Mouse (Mus musculus) cerebellum, postnatal 10 days (tissue): ENCODE measurements around the gene Rab8b.
"Not testable (repeated sequence)": the region's sequence is repeated elsewhere in the genome, so short reads cannot be mapped to it uniquely, and the experiment has no call there.

Source experiments
- DNase-seq, 2 experiments: peaks; one replicate each; pipeline ENCODE4 v3.0.0; 2021; ENCODE audit warnings: mixed read lengths in 2 of 2

Rab8b gene

DNA sequence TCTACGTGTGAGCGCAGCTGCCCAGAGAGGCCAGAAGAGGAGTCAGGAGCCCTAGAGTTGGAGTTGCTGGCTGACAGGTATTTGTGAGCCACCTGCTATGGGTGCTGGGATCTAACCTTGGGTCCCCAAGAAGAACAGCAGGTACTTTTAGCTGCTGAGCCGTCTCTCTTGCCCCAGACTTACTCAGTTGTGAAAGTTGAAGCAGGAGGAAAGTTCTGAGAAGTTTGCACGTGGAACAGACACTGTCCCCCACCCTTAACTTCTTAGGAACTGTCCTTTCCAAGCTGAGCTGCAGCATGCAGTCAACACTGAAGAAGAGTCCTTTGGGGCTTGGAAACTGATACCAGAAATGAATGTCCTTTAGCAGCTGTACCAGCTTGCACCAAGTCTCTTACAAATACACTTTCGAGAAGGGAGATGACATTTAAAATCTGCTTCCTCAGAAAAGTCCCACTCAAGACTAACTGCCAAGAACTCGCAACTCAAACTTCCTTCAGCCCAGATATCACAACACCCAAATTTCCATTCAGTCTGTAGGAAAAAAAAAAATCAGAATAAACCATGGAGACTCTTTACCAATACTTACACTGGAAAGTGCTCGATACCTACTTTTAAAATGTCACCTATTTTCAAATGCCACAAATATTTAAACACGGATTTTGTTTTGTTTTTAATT is 2.1 kb downstream of the Rab8b start:
- DNase-seq: no peak

GRCm38 (mm10) chr9:66915869-66916785 is 3.4 kb downstream of the Rab8b start:
- DNase-seq: no peak

DNA sequence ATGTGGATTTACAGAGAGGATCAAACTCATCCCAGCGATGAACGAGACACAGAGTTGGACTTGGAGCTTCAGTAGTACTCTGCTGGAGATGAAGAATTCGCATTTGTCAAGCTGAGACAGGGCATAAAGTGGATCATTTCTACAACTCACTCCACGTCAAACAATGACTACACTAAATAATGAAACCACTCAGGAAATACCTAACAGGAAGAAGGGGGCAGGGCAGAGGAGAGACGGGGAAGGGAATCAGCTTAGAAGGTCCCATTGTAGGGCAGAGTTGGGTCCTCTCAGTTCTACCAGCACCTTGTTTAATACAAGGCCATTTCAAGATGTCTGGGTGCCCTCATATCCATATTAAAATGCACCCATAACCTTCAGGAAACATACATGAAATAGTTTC is 4.1 kb downstream of the Rab8b start:
- no peak for DNase-seq

DNA sequence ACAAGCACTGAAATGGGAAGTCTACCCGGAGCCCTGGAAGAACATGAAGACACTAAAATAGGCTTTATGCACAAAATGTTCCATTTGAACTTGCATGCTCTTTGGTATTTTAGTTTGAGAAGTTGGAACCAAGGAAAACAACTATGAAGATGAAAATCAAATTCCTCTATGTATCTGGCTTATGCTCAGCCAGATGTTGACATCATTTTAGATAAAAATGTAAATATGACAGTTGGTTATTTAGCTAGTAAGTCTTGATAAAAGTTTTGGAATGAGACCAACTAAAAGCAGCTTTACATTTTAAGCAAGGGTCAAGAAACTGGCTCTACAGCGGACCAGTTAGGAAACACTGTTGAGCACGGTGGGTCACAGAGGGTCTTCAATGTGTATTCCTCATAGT is 4.9 kb downstream of the Rab8b start:
- no peak for DNase-seq

GRCm38 (mm10) chr9:66913254-66913934 is 6.1 kb downstream of the Rab8b start:
- not testable (repeated sequence) for DNase-seq

- DNase-seq: no peak
Measured at GRCm38 (mm10) chr9:66912304-66912703, 7.2 kb downstream of the Rab8b start.

GRCm38 (mm10) chr9:66910677-66911076 is 8.8 kb downstream of the Rab8b start:
- DNase-seq: no peak

DNA sequence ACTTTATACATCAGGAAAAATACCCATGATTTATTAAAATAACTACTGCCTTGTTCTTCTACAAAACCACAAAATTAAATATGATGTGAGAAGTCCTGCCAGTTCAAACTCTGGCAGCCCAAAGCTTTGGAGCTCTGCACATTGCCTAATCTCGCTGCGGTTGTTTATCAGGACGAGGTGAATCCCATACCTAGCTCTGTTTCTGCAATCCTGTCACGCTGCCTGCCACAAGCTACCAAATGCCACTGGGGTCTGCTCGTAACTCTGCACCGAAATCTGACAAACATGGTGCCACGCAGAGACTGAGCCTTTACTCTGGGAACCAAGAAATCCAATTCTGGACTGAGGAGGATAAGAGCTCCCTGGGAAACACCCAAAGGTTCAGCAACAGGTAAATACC is 9.6 kb downstream of the Rab8b start:
- no peak for DNase-seq

DNA sequence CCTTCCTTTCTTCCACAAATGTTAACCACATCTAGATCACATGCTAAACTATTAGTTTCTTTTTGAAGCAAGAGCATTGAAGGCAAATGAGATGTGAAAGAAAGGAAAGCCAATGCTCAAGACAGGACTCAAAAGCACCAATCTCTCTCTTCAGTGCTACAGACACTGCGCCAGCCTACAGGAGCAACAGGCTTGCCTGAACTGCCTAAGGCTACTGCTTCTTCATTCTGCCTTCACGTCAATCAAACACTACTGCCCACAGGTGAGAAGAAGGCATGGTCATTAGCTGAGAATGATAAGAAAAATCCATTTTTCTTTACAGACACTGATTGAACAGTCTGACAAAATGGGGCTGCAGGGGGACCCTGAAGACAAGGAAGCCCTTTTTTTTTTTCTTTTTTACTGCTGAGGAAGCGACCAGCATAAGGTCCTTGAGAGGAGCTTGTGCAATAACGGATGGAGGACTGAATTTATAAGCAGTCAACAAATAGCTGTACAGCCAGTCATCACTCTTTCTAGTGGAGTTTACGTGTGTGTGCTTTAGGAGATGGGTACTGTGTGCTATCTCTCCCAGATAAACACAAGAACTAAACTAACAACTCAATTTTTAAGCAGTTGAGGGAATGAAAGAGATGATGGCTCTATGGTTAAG is 11.6 kb downstream of the Rab8b start:
- DNase-seq: no peak

DNA sequence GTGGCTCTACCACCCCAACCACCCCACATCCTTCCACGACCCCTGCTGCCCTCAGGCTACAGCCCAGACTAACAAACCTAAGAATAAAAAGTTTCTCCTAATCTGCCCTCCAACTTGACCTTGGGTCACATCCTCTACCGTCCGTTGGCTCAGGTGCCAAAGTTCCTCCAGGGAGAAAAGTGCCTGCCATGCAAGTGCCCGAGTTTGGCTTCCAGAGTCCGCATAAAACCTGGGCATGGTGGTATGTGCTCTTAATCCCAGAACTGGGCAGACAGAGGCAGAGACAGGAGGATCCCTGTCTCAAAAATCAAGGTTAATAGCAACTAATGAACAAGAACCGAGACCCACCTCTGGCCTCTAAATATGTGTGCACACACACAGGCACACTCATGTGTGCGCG is 12.4 kb downstream of the Rab8b start:
- DNase-seq: no peak

- DNase-seq: no peak
Measured at GRCm38 (mm10) chr9:66905990-66906389, 13.5 kb downstream of the Rab8b start.

- no peak for DNase-seq
Measured at GRCm38 (mm10) chr9:66899526-66899925, 20.0 kb downstream of the Rab8b start.

GRCm38 (mm10) chr9:66899072-66899471 is 20.4 kb downstream of the Rab8b start:
- no peak for DNase-seq

- DNase-seq: no peak
Measured at GRCm38 (mm10) chr9:66897851-66898250, 21.6 kb downstream of the Rab8b start.

- DNase-seq: no peak
Measured at GRCm38 (mm10) chr9:66896951-66897350, 22.5 kb downstream of the Rab8b start.

DNA sequence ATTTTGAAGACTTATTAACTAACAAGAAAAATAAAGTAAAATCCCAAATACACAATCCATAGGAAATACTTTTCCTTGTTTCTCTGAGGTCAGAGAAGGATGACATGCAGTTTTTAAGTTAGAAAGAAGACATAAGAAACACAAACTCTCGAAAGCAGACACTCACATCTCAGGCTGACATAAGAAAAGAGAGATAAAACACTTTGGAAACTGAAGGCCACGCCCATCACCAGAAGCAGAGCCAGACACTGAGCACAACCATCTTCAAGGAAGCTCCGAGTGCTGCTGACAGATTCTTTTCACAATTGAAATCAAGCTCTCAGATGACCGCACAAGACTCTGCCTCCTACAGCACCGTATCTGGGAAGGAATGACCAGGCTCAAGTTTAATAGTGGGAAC is 23.5 kb downstream of the Rab8b start:
- DNase-seq: no peak

DNA sequence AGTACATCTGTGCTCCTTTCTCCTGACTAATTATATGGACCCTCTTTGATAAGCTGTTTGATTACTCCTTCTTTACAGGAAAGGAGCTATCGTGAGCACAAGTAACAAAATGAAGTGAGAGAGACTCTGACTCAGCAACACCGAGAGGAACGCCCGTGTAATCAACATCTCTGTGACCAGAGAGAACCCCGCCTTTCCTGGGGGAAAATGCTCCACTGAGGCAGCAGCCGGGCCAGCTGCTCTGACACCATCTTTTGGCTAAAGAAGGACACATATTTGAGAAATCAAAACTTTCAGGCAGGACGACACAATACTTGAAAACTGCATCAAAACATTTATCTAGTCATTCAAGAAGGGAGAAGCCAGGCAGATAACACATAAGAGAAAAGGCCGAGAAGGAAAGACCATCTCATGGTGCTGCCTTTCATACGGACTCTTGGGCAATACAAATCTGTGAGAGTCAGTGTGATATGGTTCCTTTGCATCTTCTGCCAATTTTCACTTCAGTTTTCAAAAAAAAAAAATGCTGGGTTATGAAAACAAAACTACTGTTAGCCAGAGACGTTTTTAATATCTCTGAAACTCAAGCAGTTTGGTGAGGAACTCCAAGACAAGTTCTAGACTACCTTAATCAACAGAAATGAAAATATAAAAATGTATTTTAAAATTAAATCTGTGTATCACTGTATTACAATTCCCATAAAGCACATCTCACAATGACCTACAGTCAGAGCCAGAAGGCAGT is 24.3 kb downstream of the Rab8b start:
- no peak for DNase-seq

- no peak for DNase-seq
Measured at GRCm38 (mm10) chr9:66894421-66894820, 25.1 kb downstream of the Rab8b start.

GRCm38 (mm10) chr9:66892456-66892855 is 27.0 kb downstream of the Rab8b start:
- DNase-seq: not testable (repeated sequence)

DNA sequence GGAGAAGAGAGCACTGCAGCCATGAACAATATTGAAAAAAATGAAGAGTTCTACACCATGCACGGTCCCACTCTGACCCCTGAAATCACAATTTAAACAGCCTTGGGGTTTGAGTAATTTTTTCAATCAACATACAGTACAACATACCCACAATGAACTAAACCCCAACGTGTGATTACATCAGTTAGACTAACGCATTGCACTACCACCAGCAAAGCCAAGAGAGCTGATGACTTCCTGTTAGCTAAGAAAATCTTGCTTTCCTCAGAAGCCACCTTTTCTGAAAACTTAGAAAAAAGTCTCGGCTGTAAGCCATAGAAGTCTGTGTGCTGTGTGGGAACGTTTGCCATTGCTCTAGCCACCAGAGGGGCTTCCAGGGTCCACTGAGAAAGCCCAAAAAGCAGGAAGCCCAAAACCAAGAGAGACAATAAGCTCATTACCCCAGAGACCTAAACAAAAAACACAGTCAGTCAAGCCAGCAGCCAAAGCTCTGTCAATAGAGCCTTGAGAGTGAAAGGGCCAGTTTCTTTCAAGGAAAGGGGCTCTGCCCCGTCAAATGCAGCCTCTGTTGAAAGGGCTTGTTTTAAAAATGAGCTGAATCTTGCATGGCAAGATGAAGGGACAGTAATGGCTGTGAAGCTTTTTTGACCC is 31.4 kb downstream of the Rab8b start:
- no peak for DNase-seq

DNA sequence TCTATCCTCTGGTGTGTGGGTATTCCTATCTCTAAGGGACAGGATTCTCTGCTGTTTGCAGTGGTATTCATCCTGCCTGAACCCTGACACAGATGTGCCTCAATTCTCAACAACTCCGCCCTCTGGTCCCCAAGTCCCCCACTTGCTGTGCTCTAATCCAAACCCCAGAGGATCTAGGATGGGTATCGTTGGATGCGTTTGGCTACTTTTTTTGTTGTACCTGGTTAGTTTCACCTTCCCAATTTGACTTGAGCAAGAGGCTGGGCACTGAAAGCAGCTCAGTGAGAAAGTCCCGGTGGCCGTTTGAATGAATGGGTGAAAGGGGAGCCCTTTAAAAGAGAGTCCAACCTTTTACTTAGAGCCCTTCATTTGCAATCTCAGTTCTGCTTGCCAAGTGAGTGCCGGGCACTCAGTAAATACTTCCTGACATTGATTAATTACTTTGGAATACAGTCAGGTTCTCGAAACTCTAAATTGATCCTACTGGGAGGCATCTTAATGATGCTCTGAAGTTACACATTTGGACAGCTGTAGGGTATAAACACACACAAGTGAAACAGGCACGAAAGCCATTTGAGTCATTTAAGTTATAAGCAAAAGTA is 32.1 kb downstream of the Rab8b start:
- no peak for DNase-seq
